Mouse (Mus musculus): ENCODE measurements around the gene Prdm1. TPM values are rescaled to one million over a fixed set of nuclear protein-coding genes. Genes with fewer than 3 reads are reported as not detected.

Prdm1 gene
- polyA plus RNA-seq, 1 experiment = 0.90 TPM

DNA sequence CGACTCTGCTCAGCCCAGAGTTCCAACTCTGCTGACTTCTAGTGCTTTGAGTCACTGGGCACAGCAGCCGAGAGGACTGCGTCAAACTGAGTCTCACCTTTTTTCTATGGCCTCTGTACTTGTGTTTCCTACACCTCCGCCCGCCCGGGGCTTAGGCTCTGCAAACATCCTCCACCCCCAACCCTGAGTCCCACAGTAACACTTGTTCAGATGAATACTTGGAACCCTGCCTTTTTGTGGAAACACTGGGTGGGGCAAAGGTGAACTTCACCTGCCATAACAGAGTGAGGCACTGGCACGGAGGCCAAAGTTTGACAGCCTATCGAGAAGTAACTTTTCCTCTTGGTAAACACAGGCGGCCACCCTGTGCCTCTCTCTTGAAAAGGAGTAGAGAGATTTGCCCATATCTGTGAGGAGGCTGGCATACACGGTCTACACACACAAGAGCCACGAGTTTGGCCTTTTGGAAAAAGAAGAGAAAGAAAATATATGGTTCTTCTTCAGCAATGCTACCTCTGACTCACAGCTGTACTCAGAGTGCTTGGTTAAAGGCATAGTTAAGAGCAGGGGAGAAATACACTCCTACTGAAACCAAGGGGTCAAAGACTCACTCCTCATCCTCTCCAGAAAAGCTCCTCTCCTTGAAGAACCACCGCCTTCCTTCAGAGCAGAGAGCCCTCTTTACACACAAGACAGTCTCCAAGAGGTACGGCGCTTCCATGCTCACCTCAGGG, 80.7 kb downstream of the Prdm1 start:
- no peak overlapping the region for H3K4me3 ChIP-seq (replicated peaks; ENCODE audit: control insufficient read depth, low read depth, low read length)

DNA sequence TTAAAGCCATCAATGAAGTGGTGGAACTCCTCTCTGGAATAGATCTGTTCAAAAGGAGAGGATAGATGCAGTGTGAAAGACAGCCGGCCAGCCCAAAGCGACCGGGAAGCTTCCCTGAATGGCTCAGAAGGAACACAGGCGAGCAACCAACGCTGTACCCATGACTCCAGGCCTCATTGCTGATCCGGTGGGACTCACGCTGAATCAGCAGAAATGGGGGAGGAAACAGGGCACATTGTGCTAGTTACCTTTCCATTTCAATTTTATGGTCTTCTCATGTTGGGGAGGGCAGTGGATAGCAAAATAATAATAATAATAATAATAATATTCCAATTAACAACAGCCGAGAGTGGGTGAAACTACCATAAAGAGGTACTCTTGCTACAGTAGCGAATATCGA, 81.3 kb downstream of the Prdm1 start:
- H3K27ac ChIP-seq (ENCODE audit: control insufficient read depth, insufficient read depth, low read depth, low read length, poor library complexity) = no peak overlapping the region
- H3K4me1 ChIP-seq (ENCODE audit: control insufficient read depth, insufficient read depth, low read length) = no peaks in the 10 kb centered on the region
- no peak for TF ChIP-seq CTCF (IDR thresholded peaks at IDR 0.05; ENCODE audit: control insufficient read depth, insufficient read depth, low read length)
- WGBS = 85% methylated on average over 10 of the region's 10 CpGs
- H3K4me3 ChIP-seq (replicated peaks; ENCODE audit: control insufficient read depth, low read depth, low read length) = no peak overlapping the region

More for the DNA sequence above, 80.7 kb downstream of the Prdm1 start:
- no peak overlapping the region for H3K27ac ChIP-seq (ENCODE audit: control insufficient read depth, insufficient read depth, low read depth, low read length, poor library complexity)
- no peak for TF ChIP-seq POLR2A (IDR thresholded peaks at IDR 0.05; ENCODE audit: borderline replicate concordance, control insufficient read depth, low read depth, low read length)
- no peak for TF ChIP-seq CTCF (IDR thresholded peaks at IDR 0.05; ENCODE audit: control insufficient read depth, insufficient read depth, low read length)
- 59% methylated on average over 14 of the region's 14 CpGs for WGBS
- H3K4me1 ChIP-seq (ENCODE audit: control insufficient read depth, insufficient read depth, low read length) = no peaks in the 10 kb centered on the region

DNA sequence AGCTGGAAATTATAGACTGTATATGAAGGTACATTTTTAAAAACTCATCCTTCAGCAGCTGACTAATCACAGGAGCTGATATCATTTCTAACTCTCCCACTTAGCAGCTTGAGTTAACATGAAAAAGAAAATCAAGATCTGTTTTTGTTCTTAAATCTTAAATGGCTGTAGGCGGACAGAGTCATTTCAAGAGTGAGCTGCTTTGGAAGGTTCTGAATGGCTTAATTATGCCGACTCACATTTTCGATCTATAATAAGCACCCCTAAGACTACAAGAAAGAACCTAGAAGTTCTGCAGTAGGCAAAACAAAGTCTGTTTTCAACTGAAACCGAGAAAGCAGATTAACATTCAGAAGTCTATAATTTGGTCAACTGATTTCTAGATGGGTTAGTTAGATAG, 83.9 kb downstream of the Prdm1 start:
- Histone ChIP-seq H3K4me1 (ENCODE audit: control insufficient read depth, insufficient read depth, low read length) (no peaks in the 10 kb centered on the region), H3K27ac (ENCODE audit: control insufficient read depth, insufficient read depth, low read depth, low read length, poor library complexity) (no peak overlapping the region), H3K4me3 (replicated peaks; ENCODE audit: control insufficient read depth, low read depth, low read length) (no peak overlapping the region)
- 63% methylated on average over 4 of the region's 4 CpGs for WGBS
- TF ChIP-seq CTCF (IDR thresholded peaks at IDR 0.05; ENCODE audit: control insufficient read depth, insufficient read depth, low read length) (no peak), POLR2A (IDR thresholded peaks at IDR 0.05; ENCODE audit: borderline replicate concordance, control insufficient read depth, low read depth, low read length) (no peak)

DNA sequence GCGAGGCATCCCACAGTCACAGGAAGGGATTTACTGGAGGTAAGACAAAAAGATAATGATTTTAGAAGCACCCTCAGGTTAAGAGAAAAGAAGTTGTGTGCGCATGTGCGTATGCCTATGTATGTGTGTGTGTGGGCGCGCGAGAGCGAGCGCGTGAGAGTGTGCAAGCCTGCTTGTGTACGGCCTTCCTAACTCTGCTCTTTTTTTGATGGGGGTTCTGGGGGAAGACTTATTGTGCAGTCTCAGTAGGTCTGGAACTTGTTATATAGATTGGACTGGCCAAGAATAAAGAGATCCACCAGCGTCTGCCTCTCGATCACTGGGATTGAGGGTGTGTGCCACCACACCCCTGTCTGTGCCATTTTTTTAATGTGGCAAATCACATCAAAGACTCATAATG, 84.6 kb downstream of the Prdm1 start:
- no peak overlapping the region for H3K4me3 ChIP-seq (replicated peaks; ENCODE audit: control insufficient read depth, low read depth, low read length)
- 83% methylated on average over 12 of the region's 12 CpGs for WGBS
- TF ChIP-seq POLR2A (IDR thresholded peaks at IDR 0.05; ENCODE audit: borderline replicate concordance, control insufficient read depth, low read depth, low read length) (no peak), CTCF (IDR thresholded peaks at IDR 0.05; ENCODE audit: control insufficient read depth, insufficient read depth, low read length) (no peak)

DNA sequence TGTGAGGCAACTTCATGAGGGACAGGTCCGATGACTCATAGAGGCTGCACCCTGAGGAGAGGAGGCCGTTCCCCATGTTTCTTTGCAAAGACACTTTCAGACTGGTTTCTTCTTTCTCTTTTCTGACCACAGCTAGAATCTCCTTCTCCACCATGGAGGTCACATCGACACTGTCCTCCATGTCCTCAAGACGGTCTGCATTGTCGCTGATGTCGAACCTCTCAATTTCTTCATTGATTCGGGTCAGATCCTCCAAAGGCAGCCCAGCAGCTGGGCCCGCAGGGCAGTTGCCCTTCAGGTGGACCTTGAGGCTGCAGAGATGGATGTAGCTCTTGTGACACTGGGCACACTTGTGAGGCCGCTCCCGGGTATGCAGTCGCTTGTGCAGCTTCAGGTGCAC, 88.6 kb downstream of the Prdm1 start:
- Histone ChIP-seq H3K4me3 (replicated peaks; ENCODE audit: control insufficient read depth, low read depth, low read length) (no peak overlapping the region), H3K27ac (ENCODE audit: control insufficient read depth, insufficient read depth, low read depth, low read length, poor library complexity) (no peak overlapping the region), H3K4me1 (ENCODE audit: control insufficient read depth, insufficient read depth, low read length) (peaks cover 1% of the 10 kb centered on the region; the same call in 1 of the 2 replicates)
- no peak for TF ChIP-seq POLR2A (IDR thresholded peaks at IDR 0.05; ENCODE audit: borderline replicate concordance, control insufficient read depth, low read depth, low read length)
- no peak for TF ChIP-seq CTCF (IDR thresholded peaks at IDR 0.05; ENCODE audit: control insufficient read depth, insufficient read depth, low read length)
- WGBS = 80% methylated on average over 11 of the region's 11 CpGs

More for the DNA sequence above, 84.6 kb downstream of the Prdm1 start:
- no peaks in the 10 kb centered on the region for H3K4me1 ChIP-seq (ENCODE audit: control insufficient read depth, insufficient read depth, low read length)
- no peak overlapping the region for H3K27ac ChIP-seq (ENCODE audit: control insufficient read depth, insufficient read depth, low read depth, low read length, poor library complexity)

DNA sequence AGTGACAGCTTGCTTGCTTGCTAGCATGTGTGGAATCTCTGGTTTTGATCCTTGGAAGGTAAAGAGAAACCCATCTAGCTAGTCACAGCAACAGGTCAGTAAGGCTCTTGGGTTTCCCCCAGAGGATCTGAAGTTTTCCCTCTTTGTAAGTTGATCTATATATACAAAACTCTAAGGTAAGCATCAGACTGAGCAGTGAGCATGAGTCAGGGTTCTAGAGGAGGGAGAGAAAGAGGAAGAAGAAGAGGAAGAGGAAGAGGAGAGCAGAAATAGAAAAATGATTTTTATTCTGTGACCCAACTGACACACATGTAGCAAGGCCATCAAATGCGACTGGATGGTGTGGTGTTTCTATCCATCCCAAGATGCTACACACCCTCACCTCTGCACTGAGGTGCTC, 90.7 kb downstream of the Prdm1 start:
- H3K4me1 ChIP-seq (ENCODE audit: control insufficient read depth, insufficient read depth, low read length) = peaks cover 1% of the 10 kb centered on the region; the same call in 1 of the 2 replicates
- H3K27ac ChIP-seq (ENCODE audit: control insufficient read depth, insufficient read depth, low read depth, low read length, poor library complexity) = no peak overlapping the region
- TF ChIP-seq POLR2A (IDR thresholded peaks at IDR 0.05; ENCODE audit: borderline replicate concordance, control insufficient read depth, low read depth, low read length) (no peak), CTCF (IDR thresholded peaks at IDR 0.05; ENCODE audit: control insufficient read depth, insufficient read depth, low read length) (no peak)
- H3K4me3 ChIP-seq (replicated peaks; ENCODE audit: control insufficient read depth, low read depth, low read length) = no peak overlapping the region
- WGBS = 25% methylated on average over 1 of the region's 1 CpGs

DNA sequence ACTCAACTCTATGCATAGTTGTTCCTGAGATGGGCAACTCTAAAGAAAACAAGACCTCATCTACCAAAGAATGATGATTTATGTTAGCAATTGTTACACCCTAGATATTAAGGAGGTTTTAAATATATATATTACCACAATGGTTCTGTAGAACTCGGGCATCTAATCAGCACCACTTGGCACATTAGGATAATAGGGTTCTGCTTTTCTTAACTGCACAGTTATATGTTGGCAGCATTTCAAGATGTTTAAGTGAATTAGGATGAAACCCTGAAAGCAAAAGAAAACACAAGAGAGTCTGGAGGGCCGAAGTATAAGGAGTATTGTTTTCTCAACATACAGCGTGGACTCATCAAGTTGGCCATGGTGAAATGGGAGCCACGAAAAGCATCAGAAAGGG, 92.3 kb downstream of the Prdm1 start:
- TF ChIP-seq CTCF (IDR thresholded peaks at IDR 0.05; ENCODE audit: control insufficient read depth, insufficient read depth, low read length) (no peak), POLR2A (IDR thresholded peaks at IDR 0.05; ENCODE audit: borderline replicate concordance, control insufficient read depth, low read depth, low read length) (no peak)
- Histone ChIP-seq H3K4me1 (ENCODE audit: control insufficient read depth, insufficient read depth, low read length) (peaks cover 1% of the 10 kb centered on the region; the same call in 1 of the 2 replicates), H3K4me3 (replicated peaks; ENCODE audit: control insufficient read depth, low read depth, low read length) (no peak overlapping the region), H3K27ac (ENCODE audit: control insufficient read depth, insufficient read depth, low read depth, low read length, poor library complexity) (no peak overlapping the region)
- 67% methylated on average over 4 of the region's 4 CpGs for WGBS

DNA sequence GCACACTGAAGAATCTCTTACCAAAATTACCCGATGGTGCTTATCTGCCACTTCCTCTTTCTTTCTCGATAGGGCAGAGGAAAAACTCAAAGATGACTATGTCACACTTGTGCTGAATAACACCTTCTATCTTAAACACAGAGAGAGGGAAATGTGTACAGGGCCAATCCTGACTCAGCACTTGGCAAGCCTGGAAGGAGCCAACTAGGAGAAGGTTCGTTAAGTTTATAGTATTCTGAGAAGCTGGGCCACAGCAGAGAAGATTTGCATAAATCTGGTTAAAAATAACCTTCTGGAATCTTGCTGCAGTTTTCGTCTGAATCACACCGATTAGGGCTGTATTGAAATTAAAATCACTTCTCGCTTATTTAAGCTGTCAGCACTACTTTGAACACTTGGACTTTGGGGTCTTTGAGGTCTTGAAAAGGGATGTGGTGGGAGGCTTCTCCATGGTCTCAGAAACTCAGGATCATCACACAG, 93.6 kb downstream of the Prdm1 start:
- peaks cover 1% of the 10 kb centered on the region; the same call in 1 of the 2 replicates for H3K4me1 ChIP-seq (ENCODE audit: control insufficient read depth, insufficient read depth, low read length)

More for the DNA sequence above, 93.6 kb downstream of the Prdm1 start:
- Histone ChIP-seq H3K4me3 (replicated peaks; ENCODE audit: control insufficient read depth, low read depth, low read length) (peak overlapping the region; percentile 28), H3K27ac (ENCODE audit: control insufficient read depth, insufficient read depth, low read depth, low read length, poor library complexity) (no peak overlapping the region)
- no peak for TF ChIP-seq POLR2A (IDR thresholded peaks at IDR 0.05; ENCODE audit: borderline replicate concordance, control insufficient read depth, low read depth, low read length)
- TF ChIP-seq CTCF (IDR thresholded peaks at IDR 0.05; ENCODE audit: control insufficient read depth, insufficient read depth, low read length) = no peak
- 12% methylated on average over 6 of the region's 6 CpGs for WGBS
